Mouse (Mus musculus) limb, embryonic 11.5 days (tissue): ENCODE data around the gene Gbp2. TPM values are rescaled to one million over a fixed set of nuclear protein-coding genes. Genes with fewer than 3 reads are reported as not detected.

Experiments used
- ATAC-seq: fragments of 200-750 bp; cut with Nextera tagmentation; 2 replicates; pipeline ENCODE4 v1.8.0; 2017; ENCODE audit warnings: low read depth; ENCODE audit not compliant: insufficient number of reproducible peaks, low FRiP score, low TSS enrichment
- DNase-seq: peaks from one replicate; pipeline ENCODE4 v3.0.0-alpha.2; 2015; ENCODE audit warnings: low spot score
- H3K27ac ChIP-seq: fragments of 300-500 bp; sonication (generic); replicated peaks from 2 replicates; pipeline ENCODE4 v1.5.1; 2014; ENCODE audit warnings: low read depth, mild to moderate bottlenecking, low read length
- H3K27me3 ChIP-seq: fragments of 300-500 bp; sonication (generic); 2 replicates; pipeline ENCODE4 v1.6.1; 2014; ENCODE audit warnings: mild to moderate bottlenecking, low read length, mixed read lengths; ENCODE audit not compliant: control insufficient read depth, insufficient read depth
- H3K36me3 ChIP-seq: fragments of 300-500 bp; sonication (generic); 2 replicates; pipeline ENCODE4 v1.6.1; 2014; ENCODE audit warnings: mild to moderate bottlenecking, low read length, moderate library complexity, mixed read lengths; ENCODE audit not compliant: control insufficient read depth, insufficient read depth
- H3K4me1 ChIP-seq: fragments of 300-500 bp; sonication (generic); 2 replicates; pipeline ENCODE4 v1.6.1; 2014; ENCODE audit warnings: low read length, mixed read lengths; ENCODE audit not compliant: control insufficient read depth, insufficient read depth
- H3K4me2 ChIP-seq: fragments of 300-500 bp; sonication (generic); 2 replicates; pipeline ENCODE4 v1.6.1; 2014; ENCODE audit warnings: low read depth, mild to moderate bottlenecking, moderate library complexity; ENCODE audit not compliant: severe bottlenecking
- H3K4me3 ChIP-seq: fragments of 300-500 bp; sonication (generic); 2 replicates; pipeline ENCODE4 v1.5.1; 2014; ENCODE audit warnings: low read depth, low read length
- H3K9ac ChIP-seq: fragments of 300-500 bp; sonication (generic); 2 replicates; pipeline ENCODE4 v1.6.1; 2014; ENCODE audit warnings: mild to moderate bottlenecking, low read length
- H3K9me3 ChIP-seq: fragments of 300-500 bp; sonication (generic); 2 replicates; pipeline ENCODE4 v1.6.1; 2016; ENCODE audit warnings: low read length; ENCODE audit not compliant: control insufficient read depth
- WGBS: fragments of 180-500 bp; shearing (Covaris S2); extraction: QIAGEN DNeasy Blood & Tissue Kit; methylation state at CpG from one replicate; pipeline ENCODE4 v1.1.7; 2014; 5-methylcytosine and 5-hydroxymethylcytosine counted together
- polyA plus RNA-seq: library from polyadenylated mRNA; unstranded; fragments of >200 nt; fragmentation: Nextera tagmentation; extraction: Ambion mirVana; gene quantifications from 2 replicates; pipeline ENCODE4 v1.2.1, GENCODE M21; 2014

The Gbp2 gene
- polyA plus RNA-seq: 0.19 TPM in 1 of 2 replicates, not detected in the other

DNA sequence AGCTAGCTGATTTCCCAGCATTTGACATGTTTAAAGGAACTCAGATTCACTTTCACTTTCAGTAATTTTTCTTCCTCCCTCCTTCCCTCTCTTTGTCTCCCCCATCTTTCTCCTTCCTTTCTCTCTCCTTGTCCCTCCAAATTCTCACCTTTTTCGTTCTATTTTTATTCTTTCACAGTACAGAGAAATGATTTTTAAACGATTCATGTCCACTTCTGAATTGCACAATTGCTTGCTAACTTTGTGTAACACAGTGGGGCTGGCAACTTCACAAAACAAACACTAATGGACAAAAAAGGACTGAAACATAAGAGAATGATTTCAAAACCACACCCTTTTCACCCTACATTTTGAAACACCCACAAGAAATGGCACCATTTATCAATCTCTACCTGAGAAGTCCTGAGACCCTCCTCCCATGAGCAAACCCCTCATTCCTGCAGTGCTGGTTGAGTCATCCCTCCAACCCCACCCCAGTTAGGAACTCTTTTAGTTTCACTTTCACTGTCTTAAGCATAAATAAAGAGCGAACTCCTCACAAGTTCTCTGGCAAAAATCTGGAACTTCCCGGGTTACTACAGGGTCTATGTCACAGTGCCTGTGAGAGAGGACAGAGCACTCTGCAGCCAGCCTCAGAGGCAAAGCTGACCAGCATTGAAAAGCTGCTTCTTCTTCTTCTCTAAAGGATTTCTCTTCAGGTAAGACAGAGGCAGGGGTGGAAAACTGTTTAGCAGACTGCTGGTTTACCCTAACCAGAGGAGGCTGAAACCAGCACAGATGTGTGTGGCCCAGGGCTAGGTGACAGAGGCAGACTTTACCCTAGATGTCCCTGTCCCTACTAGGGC, at the start of gene Gbp2:
TSS of gene Gbp2 (plus strand) at position 492 of the 845 bp plus-strand sequence.
- no peak within 1 kb of the TSS for H3K4me2 ChIP-seq
- H3K4me3 ChIP-seq: no peak within 1 kb of the TSS
- H3K4me1 ChIP-seq: no peaks in the 10 kb centered on the region
- ATAC-seq: no peak
- no peaks in the 10 kb centered on the region for H3K36me3 ChIP-seq
- H3K27ac ChIP-seq: no peak within 1 kb of the TSS
- DNase-seq: no peak
- H3K27me3 ChIP-seq: no peaks in the 10 kb centered on the region
- no peak within 1 kb of the TSS for H3K9ac ChIP-seq
- WGBS: 75% methylated on average over 4 of the region's 4 CpGs
- H3K9me3 ChIP-seq: no peaks in the 10 kb centered on the region

DNA sequence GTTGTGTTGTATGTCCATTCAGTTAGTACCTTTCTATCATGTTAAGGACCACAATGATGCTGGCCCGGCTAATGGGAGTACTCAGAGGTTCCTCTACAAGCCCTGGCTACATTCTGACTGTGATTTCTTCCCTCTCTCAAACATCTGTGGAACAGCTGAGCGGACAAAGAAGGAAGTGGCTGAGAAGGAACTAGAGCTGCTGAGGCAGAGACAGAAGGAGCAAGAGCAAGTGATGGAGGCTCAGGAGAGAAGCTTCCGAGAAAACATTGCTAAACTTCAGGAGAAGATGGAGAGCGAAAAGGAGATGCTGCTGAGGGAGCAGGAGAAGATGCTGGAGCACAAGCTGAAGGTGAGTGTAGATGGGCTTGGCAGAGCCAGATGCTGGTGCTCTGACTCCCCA, 49.7 kb upstream of the Gbp2 start:
- Histone ChIP-seq H3K36me3 (no peaks in the 10 kb centered on the region), H3K27me3 (no peaks in the 10 kb centered on the region), H3K4me1 (no peaks in the 10 kb centered on the region), H3K4me3 (no peak overlapping the region), H3K27ac (no peak overlapping the region), H3K9ac (no peak overlapping the region), H3K4me2 (no peak overlapping the region), H3K9me3 (no peaks in the 10 kb centered on the region)
- DNase-seq (no peak), ATAC-seq (no peak)
- WGBS: 92% methylated on average over 4 of the region's 4 CpGs

DNA sequence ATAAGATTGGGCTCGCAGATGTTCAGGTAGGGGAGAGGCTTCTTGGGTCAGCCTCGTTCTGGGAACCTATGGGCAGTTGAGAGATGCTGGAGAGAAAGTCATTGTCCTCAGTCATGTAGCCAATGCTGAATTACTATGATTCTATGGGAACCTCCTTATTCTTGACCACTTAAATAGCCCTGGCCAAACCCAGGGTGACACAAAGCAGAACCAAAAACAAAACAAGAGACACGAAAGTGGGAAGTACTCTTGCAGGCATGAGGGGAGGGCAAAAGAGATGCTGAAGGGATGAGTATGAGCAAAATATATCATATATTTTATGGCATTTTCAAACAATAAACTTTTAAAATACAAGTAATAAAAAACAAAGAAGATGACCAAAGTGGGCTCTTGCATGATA, 43.3 kb upstream of the Gbp2 start:
- H3K27me3 ChIP-seq: no peaks in the 10 kb centered on the region
- H3K27ac ChIP-seq: no peak overlapping the region
- H3K9ac ChIP-seq: no peak overlapping the region
- WGBS: 83% methylated on average over 3 of the region's 3 CpGs
- H3K4me2 ChIP-seq: no peak overlapping the region
- no peak overlapping the region for H3K4me3 ChIP-seq
- H3K4me1 ChIP-seq: no peaks in the 10 kb centered on the region
- no peak for DNase-seq
- ATAC-seq: no peak
- H3K9me3 ChIP-seq: no peaks in the 10 kb centered on the region
- H3K36me3 ChIP-seq: no peaks in the 10 kb centered on the region

DNA sequence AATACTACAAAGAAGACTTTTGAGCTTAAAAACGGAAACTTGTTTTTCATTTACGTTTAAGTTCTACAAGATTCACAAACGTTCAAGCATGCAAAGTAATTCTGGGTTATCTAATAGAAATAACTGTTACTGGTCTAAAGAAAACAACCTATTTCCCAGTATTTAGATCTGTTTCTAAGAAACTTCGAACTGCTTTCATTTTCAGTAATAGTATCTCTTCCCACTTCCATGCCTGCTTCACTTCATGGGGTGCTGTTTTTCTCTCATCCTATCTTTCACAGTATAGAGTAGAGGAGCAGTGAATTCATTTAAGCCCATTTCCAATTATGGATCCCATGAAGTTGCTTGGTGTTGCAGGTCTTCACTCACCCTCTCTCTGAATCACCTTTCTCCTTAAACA, 42.1 kb upstream of the Gbp2 start:
- 89% methylated on average over 4 of the region's 4 CpGs for WGBS
- ATAC-seq (no peak), DNase-seq (no peak)
- Histone ChIP-seq H3K4me3 (no peak overlapping the region), H3K9ac (no peak overlapping the region), H3K27ac (no peak overlapping the region), H3K27me3 (no peaks in the 10 kb centered on the region), H3K4me1 (no peaks in the 10 kb centered on the region), H3K36me3 (no peaks in the 10 kb centered on the region), H3K9me3 (no peaks in the 10 kb centered on the region), H3K4me2 (no peak overlapping the region)

DNA sequence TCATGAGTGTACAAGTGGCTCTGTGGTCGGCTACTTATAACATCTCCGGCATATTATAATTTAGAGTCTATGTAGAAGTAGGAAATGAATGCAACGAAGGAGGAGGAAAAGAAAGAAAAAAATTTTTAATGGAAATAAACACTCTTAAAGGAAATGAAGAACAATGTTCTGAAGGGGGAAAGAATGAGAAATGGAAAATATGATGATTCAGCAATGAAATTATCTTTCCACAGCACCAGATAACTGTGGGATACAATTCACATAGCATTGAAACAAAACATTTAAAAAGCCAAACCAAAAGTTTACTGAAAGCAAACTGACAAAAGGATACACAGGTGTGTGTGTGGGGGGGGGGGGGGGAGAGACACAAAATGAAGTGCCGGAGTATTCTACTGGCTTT, 37.3 kb upstream of the Gbp2 start:
- no peak overlapping the region for H3K9ac ChIP-seq
- no peak for DNase-seq
- H3K36me3 ChIP-seq: no peaks in the 10 kb centered on the region
- no peak for ATAC-seq
- H3K4me2 ChIP-seq: no peak overlapping the region
- no peak overlapping the region for H3K4me3 ChIP-seq
- no peaks in the 10 kb centered on the region for H3K27me3 ChIP-seq
- H3K4me1 ChIP-seq: no peaks in the 10 kb centered on the region
- WGBS: 88% methylated on average over 4 of the region's 4 CpGs
- H3K9me3 ChIP-seq: no peaks in the 10 kb centered on the region
- H3K27ac ChIP-seq: no peak overlapping the region

DNA sequence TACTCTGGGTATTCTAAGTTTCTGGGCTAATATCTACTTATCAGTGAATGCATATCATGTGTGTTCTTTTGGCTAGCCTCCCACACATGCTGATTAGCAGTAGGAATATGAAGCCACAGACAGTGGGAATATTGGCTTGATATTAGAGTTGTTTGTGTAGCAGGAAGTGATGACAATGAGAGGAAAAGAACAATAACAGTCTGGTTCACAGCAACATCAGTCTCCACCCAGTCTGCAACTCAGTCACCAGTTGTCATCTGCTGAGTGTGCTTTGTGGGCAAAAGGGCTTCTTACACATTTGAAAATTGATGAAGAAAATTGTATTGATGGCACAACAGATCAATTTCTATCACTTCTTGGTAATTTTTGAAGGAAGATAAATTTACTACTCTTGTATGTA, 33.0 kb upstream of the Gbp2 start:
- H3K36me3 ChIP-seq: no peaks in the 10 kb centered on the region
- H3K27me3 ChIP-seq: no peaks in the 10 kb centered on the region
- no peak for ATAC-seq
- no peak for DNase-seq
- H3K4me3 ChIP-seq: no peak overlapping the region
- H3K9ac ChIP-seq: no peak overlapping the region
- no peak overlapping the region for H3K27ac ChIP-seq
- H3K4me1 ChIP-seq: no peaks in the 10 kb centered on the region
- no peaks in the 10 kb centered on the region for H3K9me3 ChIP-seq
- no peak overlapping the region for H3K4me2 ChIP-seq

DNA sequence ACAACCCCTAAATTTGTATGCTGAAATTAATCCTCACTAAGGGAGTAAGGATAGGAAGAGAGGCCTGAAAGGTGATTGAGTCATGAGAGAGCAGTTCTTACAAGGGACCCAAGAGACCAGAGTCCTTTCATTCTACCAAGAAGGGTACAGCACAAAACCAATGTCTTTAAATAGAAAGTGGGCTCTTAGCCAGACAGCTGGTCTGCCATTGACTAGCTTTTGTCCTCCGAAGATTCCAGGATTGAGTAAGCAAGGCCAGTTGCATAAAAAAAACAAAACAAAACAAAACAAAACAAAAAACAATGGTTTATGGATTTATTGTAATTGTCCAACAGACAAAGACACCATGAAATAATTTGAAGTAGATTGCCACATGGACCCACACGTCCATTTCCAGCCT, 31.5 kb upstream of the Gbp2 start:
- H3K4me3 ChIP-seq: no peak overlapping the region

DNA sequence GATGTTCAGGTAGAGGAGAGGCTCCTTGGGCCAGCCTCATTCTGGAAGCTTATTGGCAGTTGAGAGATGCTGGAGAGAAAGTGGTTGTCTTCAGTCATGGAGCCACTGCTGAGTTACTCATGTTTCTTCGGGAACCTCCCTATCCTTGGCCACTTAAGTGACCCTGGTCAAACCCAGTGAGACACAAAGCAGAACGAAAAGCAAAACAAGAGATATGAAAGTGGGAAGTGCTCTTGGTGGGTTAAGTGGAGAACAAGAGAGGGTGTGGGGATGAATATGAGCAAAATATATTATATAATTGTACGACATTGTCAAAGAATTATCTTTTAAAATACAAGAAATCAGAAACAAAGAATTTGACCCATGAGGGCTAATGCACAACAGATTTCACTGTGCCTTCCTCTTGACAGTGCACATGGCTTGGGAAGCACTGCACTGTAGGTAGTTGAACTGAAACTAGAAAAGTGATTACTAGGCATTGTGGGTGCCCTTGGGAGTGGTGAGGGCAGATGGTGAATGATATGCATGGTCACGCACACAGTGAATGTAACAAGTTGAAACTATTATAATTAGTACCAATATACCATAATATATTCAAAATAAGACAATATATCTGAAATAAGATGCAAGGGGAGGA, 29.9 kb upstream of the Gbp2 start:
- no peaks in the 10 kb centered on the region for H3K9me3 ChIP-seq
- no peak for ATAC-seq
- no peak for DNase-seq
- 86% methylated on average over 4 of the region's 4 CpGs for WGBS
- no peaks in the 10 kb centered on the region for H3K36me3 ChIP-seq
- H3K27ac ChIP-seq: no peak overlapping the region
- H3K27me3 ChIP-seq: no peaks in the 10 kb centered on the region
- H3K9ac ChIP-seq: no peak overlapping the region
- no peak overlapping the region for H3K4me2 ChIP-seq
- no peaks in the 10 kb centered on the region for H3K4me1 ChIP-seq
- no peak overlapping the region for H3K4me3 ChIP-seq

More for the DNA sequence above, 31.5 kb upstream of the Gbp2 start:
- no peaks in the 10 kb centered on the region for H3K27me3 ChIP-seq
- no peak overlapping the region for H3K27ac ChIP-seq
- H3K4me1 ChIP-seq: no peaks in the 10 kb centered on the region
- 84% methylated on average over 2 of the region's 2 CpGs for WGBS
- H3K36me3 ChIP-seq: no peaks in the 10 kb centered on the region
- DNase-seq (no peak), ATAC-seq (no peak)
- no peak overlapping the region for H3K4me2 ChIP-seq
- H3K9me3 ChIP-seq: no peaks in the 10 kb centered on the region
- H3K9ac ChIP-seq: no peak overlapping the region
